Mouse (Mus musculus) spleen, embryonic (tissue): ENCODE results near the gene Smad3.

Experiments used
- CTCF ChIA-PET: fragments of 350-600 bp; sonication (Branson Sonifier 250); formaldehyde crosslinking; loops from one replicate; lab custom pipeline; 2022; lab: Charles Lee

Smad3 gene

DNA sequence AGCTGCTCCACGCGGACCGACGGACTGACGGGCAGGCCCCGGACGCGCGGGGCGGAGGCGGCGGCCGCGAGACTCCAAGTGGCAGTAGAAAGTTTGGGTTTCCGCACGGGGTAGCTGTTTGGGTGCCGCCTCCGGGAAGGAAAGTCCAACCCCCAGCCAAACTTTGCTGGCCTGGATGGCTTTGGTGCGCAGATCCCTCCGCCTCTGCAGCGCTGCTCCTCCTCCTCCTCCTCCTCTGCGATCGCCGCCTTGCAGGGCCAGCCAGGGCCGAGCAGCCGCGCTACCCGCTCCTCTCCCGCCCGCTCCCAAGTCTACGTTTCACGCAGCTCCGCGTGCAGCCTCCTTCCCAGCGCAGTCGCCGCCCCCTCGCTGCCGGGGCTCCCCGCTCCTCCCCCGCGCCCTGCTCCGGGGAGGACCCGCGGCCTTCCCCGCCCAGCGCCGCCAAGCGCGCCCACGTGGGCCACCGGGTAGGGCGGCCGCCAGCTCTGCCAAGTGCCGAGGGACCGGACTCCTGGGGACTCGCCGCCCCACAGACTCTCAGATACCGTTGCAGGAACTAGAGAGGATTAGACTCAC, at the start of gene Smad3:
TSS of gene Smad3 (minus strand) at position 130 of the 576 bp plus-strand sequence.
- CTCF ChIA-PET: interaction anchor here (0.9 to 1.6 kb wide), 4 partner anchors 9 to 23 kb away, joined by 3 to 6 read pairs (median 4); no protein-coding TSS in a partner anchor

DNA sequence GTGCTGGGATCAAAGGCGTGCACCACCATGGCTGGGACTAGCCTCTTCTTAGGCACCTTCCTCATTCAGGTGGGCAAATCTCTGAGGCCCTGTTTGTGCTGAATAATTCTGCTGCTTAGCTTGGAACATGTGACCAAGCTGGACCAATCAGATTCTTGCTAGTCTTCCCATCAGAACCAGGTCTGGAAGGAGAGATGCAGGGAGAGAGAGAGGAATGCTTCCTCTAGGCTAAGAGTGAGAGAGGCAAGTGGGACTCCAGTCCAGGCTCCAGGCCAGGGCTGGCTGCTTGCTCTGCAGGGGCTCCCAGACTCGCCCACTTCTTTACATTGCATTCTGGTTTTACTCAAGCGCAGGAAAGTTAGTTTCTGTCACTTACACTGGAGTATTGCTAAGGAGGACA, 47.1 kb upstream of the Smad3 start:
- CTCF ChIA-PET: no interaction called here

DNA sequence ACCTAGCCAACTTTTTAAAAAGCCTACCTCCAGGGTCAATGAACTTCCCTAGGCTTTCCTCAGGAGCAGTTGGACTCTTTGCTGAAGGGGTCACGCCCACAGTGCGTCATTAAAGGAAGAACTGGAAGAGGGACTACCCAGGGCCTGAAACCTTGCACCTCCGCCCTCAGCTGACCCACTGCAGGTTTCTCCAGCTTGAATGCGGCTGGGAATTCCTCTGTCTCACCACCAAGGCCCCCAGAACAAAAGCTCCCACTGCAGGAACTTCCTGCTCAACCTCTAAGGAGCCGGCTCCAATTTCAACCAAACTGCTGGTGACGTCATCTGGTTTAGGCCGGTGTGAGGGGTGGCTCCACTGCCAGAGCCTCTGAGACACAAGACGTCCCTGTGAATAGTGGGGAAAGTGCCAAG, 45.4 kb upstream of the Smad3 start:
- CTCF ChIA-PET: no interaction called here

DNA sequence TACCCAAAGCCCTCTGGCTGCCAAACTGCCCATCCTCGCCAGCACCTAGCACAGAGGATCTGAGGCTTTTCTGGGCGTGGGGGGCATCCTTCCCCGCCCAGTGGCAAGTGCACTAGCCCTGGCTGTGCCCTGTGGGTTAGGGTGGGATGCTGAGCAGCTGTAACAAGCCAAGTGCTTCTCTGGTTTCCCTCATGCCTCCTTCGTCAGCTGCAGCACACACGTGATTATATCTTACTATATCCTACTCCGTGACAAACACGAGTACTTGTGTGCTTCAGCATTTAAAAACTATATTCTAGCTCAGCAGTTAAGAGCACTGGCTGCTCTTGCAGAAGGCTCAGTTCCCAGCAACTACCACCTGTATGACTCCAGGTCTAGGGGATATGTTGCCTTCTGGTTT, 44.7 kb upstream of the Smad3 start:
- CTCF ChIA-PET: no interaction called here

DNA sequence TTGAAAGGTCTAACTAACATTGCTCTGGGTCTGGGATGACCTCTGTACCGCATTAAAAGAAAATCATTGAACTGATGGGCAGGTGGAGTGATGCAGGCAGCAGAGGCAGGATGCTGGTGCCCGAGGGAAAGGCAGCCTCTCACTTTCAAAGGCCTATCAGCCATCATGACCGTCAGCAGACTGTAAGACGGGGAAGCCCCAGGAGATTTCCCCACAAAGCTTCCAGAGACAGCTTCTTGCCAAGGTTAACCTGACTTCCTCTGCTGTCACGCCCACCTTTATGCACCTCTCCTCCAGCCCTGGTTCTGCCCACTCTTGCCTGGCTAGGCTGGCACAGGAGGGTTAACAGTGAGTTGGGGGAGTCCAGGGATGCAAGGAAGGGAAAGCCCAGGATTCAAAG, 44.3 kb upstream of the Smad3 start:
- CTCF ChIA-PET: no interaction called here

DNA sequence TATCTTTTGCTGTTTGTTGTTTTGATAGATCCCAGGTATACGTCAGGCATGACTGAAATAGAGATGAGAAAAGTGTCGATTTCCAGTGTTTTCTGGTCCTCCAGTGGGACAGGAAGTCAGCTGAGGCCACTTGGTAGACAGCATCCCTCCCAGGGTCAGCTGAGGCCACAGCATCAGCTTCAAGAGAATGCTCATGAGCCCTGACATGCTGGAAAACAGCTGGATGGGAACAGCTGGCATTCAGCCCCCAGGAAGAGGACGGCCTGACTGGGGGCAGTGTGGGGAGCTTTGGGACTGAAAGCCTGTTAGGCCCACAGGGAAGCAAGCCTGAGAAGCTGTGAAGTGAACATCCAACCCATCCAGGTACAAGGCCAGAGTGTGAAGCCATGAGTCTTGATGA, 38.6 kb upstream of the Smad3 start:
- CTCF ChIA-PET: no interaction called here

DNA sequence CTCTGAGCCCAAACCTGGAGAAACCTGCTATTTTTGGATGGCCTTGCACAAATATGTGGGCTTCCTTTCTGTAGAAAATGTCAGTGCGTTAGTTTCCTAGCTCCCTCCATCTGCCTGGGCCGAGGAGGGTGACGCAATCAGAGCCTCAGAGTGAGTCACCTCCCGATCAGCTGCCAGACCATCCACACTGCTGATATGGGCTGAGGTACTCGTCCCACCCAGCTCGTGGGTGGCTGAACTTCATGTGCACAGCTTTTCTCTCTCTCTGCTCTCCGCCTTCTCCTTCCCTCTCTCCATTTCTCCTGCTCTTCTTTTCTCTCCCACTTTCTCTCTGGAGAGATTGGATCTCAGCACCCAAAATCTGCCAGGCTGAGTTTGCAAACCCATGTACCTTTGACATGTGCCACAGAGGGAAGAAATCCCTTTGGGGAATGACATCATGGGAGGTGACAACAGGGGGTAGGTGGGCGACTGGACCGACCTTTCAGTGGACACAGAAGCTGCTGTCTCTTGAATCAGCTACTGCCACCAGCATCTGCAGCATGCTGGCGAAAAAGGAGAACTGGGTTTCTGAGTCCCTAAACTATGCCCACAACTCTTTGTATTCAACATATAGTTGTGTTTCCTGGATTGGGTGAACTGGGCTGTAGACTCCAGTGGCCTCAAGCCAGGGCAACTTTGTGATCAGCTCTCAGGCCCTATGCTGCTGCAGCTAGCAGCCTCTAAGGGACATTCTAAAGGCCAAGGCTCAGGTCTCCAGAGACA, 36.1 kb upstream of the Smad3 start:
- CTCF ChIA-PET: no interaction called here

DNA sequence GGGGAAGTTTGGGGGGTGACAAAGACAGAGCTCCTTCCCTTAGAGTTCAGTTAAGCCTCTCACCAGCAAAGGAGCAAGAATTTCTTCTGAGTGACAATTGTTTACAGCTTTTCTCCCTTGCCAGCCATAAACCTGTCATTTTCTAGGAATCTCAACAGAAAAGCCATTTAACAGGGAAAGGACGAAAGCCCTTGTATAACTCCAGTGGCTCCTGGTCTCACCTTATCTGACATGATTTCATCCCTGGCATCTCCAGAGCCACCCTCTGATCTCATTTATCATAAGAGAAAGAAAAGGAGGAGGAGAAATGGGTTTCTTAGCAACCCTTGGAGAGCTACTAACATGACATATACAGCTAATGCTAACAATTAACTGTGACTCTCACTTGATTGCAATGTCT, 33.9 kb upstream of the Smad3 start:
- CTCF ChIA-PET: no interaction called here

DNA sequence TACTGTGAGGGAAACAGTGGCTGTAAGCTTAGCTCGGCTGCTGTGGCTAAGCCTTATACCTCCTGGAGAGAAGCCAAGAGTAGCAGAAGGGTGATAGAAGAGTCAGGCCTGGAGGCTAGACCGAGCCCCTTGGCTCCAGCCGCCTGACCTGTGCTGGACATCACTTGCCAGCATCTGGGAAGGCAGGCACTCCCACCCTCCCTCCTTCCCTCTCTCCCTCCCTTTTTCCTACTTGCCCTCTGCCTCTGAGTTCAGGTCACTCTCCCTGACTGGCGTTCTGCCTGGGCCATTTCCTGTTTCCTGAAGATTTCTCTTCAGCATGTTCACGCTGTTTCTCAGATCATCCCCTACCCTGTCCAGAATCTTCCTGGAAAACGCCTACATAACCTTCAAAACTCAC, 33.5 kb upstream of the Smad3 start:
- CTCF ChIA-PET: no interaction called here

DNA sequence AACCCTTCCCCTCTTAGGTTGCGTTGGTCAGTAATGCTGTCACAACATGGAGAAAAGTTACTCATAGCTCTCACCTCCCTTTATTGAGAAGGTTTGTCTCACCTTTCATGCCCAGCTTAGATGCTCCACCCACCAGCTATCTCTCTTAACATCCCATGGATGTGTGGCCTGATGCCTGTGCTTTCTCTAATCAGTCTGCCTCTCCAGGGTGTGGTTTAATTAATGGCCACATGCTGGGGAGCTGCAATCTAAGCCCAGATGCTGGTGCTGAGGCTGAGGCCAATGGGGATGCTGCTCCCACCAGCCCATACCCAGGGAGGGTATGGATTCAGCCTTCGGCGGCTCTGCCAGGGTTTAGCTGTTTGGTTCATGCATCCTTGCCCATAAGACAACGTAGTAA, 32.4 kb upstream of the Smad3 start:
- CTCF ChIA-PET: no interaction called here

DNA sequence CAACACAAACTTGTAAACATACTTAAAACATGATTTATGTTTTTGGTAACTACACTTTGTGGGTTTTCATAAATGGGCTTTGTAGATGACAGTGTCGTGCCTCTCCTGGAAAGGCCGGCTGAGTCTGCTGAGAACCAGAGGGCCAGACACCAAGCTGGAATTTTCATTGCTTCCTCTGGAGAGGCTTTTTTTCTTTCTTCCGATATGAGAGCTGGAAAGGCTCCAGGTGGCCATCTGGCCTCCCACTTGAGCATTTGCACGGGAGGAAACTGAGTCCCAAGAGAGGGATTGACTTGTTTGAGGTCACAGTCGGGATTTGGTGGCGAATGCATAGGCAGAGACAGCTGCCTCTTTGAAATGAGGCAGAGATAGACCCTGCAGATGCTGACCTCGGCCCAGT, 31.6 kb upstream of the Smad3 start:
- CTCF ChIA-PET: no interaction called here

DNA sequence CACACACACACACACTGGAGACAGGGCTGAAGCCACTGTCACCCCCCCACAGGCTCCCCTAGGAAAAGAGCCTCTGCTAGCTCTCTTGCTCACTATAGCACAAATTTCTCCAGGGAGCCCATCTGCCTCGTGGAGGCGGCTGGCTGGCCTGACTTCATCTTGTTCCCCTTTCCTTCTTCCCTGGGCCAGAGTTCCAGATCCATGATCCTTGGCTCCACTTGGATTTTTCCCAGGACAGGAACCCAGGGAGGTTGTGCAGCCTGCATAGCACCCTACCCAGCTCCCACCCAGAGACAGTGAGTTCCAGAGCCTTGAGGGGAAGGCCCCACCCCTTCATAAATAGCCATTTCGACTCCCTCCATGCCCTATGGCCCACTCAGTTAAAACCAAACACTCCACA, 29.8 kb upstream of the Smad3 start:
- CTCF ChIA-PET: no interaction called here

DNA sequence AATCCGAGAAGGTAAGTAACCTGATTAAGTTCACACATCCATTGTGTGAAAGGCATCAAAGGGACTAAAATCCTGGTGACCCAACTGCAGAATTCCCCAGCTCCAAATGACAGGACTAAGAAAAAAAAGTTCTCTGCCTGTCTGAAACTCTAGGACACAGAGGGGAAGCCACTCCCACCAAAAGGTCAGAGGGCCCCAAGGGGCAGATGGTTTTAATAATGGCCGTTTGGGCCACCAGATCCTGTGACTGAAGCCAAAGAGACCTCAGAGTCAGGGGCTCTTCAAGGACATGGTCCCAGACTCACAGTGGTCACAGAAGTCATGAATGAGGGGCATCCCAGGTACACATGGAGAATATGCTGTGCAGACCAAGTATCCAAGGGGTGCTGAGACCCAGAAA, 29.3 kb upstream of the Smad3 start:
- CTCF ChIA-PET: interaction anchor here (0.6 kb wide), 1 partner anchor 30 kb away, joined by 3 read pairs; no protein-coding TSS in a partner anchor

DNA sequence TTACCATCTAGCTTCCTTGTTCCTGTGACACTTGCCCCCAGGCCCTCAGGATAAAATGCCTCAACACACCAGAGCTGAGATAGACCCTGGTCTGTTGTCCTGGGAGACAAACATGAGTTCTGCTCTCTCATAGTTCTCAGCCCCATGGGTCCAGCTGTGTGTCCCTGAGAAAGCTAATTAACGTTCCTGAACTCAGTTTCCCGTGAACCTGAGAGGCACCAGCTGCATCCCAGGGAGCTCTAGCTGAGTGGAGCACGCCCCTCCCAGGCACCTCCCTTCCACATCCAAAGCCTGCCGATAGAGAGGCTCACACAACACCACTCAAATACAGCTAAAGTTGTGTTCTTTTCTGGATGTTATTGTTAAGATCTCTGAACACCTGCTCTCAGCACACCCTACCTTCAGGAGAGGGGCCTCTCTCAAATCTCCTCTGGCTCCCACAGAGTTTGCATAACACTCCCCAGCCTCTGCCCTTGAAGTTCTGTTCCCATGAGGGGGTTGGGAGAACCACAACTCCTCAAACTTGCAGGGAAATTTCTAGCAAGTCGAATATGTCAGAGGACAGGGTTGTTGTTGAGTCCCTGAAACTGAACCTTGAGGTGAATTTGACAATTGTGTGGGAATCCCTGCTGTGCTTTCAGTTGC, 28.4 kb upstream of the Smad3 start:
- CTCF ChIA-PET: no interaction called here

DNA sequence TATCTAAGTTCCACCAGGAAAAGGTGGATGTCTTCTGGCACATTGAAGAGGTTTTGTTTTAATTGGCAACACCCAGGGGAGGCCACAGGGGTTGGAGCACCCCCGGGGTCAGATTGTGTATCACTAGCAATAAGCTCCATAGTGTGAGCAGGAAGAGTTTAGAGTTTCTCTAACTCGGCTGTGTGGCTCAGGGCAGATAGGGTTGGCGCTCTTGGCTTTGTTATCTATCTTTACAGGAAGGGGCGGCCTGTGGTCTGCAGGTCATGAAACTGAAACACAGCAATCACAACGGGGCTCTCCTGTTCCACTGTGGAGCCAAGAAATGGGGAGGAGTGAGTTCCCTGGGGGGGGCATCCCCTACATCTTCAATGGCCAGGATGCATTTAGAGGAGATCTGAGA, 27.7 kb upstream of the Smad3 start:
- CTCF ChIA-PET: interaction anchor here (0.6 kb wide), 1 partner anchor 45 kb away, joined by 3 read pairs; no protein-coding TSS in a partner anchor

DNA sequence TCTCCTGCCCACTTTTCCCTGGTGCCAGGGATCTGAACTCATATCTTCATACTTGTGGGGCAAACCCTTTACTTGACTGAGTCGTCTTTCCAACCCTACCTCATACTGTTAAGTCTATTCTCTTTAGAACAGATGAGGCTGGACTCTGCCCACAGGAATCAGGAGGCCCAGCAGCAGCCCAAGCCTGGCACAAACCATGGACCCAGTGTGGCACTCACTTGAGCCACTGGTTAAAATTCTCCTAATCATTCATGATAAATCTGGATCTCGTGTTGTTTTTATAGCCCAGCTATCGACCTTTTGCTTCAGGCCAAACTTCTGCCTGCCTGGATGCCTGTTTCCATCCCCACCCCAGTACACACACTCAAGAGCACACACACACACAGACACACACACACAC, 26.8 kb upstream of the Smad3 start:
- CTCF ChIA-PET: no interaction called here

DNA sequence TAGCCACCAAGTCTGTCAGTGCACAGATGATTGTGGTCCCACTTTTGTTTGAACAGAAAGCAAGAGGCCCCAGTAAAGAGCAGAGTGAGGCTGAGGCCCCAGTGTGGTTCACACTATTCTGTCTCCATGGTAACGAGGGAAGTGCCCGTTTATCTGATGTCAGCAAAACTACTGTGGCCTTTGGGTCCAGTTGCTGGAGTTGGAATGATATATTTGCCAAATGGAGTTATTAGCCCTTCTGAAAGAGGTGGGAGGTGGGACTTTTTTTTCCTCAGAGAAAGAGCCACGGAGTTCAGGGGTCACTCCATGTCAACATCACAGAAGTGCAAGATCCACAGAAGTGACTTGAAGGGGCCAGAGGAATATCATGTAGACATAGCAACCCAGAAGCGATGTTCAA, 24.9 kb upstream of the Smad3 start:
- CTCF ChIA-PET: no interaction called here

DNA sequence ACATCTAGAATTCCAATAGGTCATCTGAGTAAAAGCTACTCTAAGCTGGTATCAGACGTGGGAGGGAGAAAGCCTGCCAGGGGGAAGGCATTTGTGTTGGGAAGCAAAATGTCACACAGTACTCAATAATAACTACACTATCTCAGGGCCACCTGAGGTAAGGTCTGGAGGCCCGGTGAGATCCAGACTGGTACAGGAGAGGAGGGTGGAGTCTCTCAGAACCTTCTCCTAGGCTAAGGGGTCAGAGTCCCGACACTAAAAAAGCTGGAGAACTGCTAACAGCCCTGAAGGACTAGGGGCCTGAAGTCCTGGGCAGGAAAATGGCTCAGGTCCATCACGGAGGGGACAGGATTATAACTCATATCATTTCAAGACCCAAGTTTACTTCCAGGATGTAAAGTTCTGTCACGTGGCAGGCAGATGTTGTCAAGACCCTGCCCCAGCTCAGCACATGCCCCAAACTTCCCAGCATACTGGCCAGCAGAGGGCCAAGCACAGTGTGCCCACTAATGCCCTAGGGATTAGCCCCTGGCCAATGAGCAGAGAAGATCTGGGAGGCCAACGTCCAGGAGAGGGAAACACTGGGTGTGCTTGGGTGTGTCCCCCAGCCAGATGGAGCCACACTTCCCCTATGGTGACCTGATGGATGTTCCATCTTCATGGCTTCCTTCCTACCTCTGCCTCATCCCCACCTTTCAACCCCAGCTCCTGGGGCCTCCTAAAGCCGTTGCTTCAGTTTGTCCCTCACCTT, 24.1 kb upstream of the Smad3 start:
- CTCF ChIA-PET: no interaction called here

DNA sequence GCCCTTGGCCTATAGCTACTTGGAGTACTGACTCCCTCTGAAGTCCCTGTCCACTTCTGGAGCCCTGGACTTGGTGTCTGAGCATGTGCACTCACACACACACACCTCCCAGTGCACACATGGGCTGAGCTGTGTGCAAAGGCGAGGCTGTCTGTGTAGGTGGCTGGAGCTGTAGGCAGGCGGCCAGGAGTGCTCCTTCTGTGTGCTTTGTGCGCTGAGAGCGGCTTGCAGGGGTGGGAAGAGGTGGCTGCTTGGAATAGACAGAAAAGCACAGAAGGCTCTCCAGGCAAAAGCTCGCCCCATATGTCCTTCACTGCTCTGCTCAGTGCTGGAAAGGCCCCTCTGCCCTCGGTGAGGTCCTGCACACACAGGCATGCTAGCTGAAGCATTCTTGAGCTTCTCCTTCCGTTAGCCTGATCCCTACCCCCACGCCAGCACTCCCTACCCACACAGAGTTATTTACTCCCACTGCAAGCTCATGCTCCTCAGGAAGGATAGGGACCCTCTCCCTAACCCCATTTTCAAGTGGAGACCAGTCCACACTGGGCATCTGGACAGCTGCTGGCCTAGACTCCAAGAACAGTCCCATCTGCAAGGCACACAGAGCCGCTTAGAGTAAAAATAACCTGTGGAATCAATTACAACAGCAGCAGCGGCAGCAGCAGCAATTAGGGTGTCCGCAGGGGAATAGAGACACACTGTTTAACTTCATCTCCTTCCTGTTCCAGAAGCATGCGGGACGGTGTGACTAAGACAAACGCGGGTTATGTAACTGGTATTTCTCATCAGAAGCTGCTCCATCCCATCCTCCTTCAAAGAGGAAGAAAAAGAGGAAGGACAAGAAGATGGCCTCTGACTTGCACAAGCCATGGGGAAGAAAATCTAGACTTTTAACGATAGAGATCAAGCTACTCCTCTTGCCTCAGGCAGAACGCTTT, 22.4 kb upstream of the Smad3 start:
- CTCF ChIA-PET: interaction anchor here (0.5 kb wide), 1 partner anchor 654 kb away, joined by 7 read pairs; no protein-coding TSS in a partner anchor

DNA sequence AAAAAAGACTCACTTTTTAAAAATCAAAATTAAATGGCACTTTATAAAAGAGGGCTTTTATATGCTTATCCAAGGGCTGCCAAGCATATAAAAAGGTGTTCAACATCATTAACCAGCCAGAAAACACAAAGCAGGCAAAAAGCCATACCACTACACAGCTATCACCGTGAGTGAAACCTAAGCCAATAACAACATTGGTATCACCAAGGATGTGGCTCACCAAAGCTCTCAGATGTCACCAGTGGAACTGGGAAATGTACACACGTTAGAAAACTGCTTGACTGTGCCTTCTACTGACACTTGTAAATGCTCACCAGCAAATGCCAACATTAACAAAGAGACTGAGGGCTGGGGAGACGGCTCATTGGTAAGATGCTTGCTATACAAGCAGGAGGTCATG, 18.9 kb upstream of the Smad3 start:
- CTCF ChIA-PET: interaction anchor here (0.7 kb wide), 3 partner anchors 44 to 415 kb away, joined by 3 to 7 read pairs (median 3); no protein-coding TSS in a partner anchor
